Mouse (Mus musculus) Patski (cell line): Measurements from ENCODE around the gene Cbx8. TPM values are rescaled to one million over a fixed set of nuclear protein-coding genes. Genes with fewer than 3 reads are reported as not detected.

Source experiments
- ATAC-seq: fragments of 100-300 bp; one replicate; pipeline ENCODE4 v1.8.0; 2021
- CTCF ChIA-PET: fragments of 350-600 bp; sonication (Branson Sonifier 250); formaldehyde crosslinking; loops from one replicate; lab custom pipeline; 2022; ENCODE audit warnings: inconsistent platforms; lab: Charles Lee
- POLR2A ChIA-PET: fragments of 350-600 bp; sonication (Branson Sonifier 250); formaldehyde crosslinking; loops from one replicate; lab custom pipeline; 2022; ENCODE audit warnings: antibody characterized with exemption, inconsistent platforms; lab: Charles Lee
- DNase-seq: peaks from one replicate; pipeline ENCODE4 v3.0.0-alpha.2; 2011; ENCODE audit warnings: low read depth, low spot score
- H3K27me3 ChIP-seq: fragments of 371-371 bp; one replicate; pipeline ENCODE4 v1.5.1; 2021
- CTCF ChIP-seq: fragments of 100-300 bp; IDR thresholded peaks from one replicate; pipeline ENCODE4 v1.5.1; 2021
- in situ Hi-C: fragments of 300-500 bp; cut with MboI; formaldehyde crosslinking; loops from 3 replicates; pipeline ENCODE4 v1.11.1; 2018; ENCODE audit warnings: low pct_unique_long_range_greater_than_20kb, mixed read lengths
- polyA plus RNA-seq: library from polyadenylated mRNA; unstranded; gene quantifications from one replicate; pipeline ENCODE4 v1.2.3, GENCODE M21; 2021

Cbx8 gene
- polyA plus RNA-seq, 1 experiment from 2014 or later: 14.6 TPM

- DNase-seq (no peak), ATAC-seq (no peak)
- POLR2A ChIA-PET: interaction anchor here (0.6 to 2.0 kb wide), 10 partner anchors 8 to 106 kb away, joined by 3 to 16 read pairs (median 4); partner anchors contain the start of gene Cbx8
- in situ Hi-C loops: no loop called here
- TF ChIP-seq CTCF: no peak
- no peaks in the 10 kb centered on the region for H3K27me3 ChIP-seq
- CTCF ChIA-PET: interaction anchor here (1.5 to 2.4 kb wide), 3 partner anchors 33 to 106 kb away, joined by 4 to 7 read pairs (median 5); no protein-coding TSS in a partner anchor
Measured at GRCm38 (mm10) chr11:119084446-119085278, 43.9 kb upstream of the Cbx8 start.

GRCm38 (mm10) chr11:119083724-119084445 lies 43.1 kb upstream of the Cbx8 start:
- POLR2A ChIA-PET: interaction anchor here (1.2 to 1.3 kb wide), 2 partner anchors 10 to 16 kb away, joined by 3 read pairs; no protein-coding TSS in a partner anchor
- DNase-seq: no peak
- in situ Hi-C loops: no loop called here
- CTCF ChIA-PET: interaction anchor here (1.5 kb wide), 1 partner anchor 106 kb away, joined by 4 read pairs; no protein-coding TSS in a partner anchor
- no peaks in the 10 kb centered on the region for H3K27me3 ChIP-seq
- no peak for TF ChIP-seq CTCF
- no peak for ATAC-seq

- in situ Hi-C loops: no loop called here
- ChIA-PET CTCF (interaction anchor here (0.7 to 1.6 kb wide), 5 partner anchors 13 to 108 kb away, joined by 3 to 10 read pairs (median 4); no protein-coding TSS in a partner anchor), POLR2A (interaction anchor here (1.2 kb wide), 1 partner anchor 15 kb away, joined by 3 read pairs; no protein-coding TSS in a partner anchor)
- no peaks in the 10 kb centered on the region for H3K27me3 ChIP-seq
- ATAC-seq (no peak), DNase-seq (no peak)
- TF ChIP-seq CTCF: no peak
Measured at GRCm38 (mm10) chr11:119082638-119083599, 42.1 kb upstream of the Cbx8 start.

- no peak for DNase-seq
- ChIA-PET POLR2A (interaction anchor here (1.0 kb wide), 1 partner anchor 39 kb away, joined by 3 read pairs; no protein-coding TSS in a partner anchor), CTCF (interaction anchor here (0.7 to 1.6 kb wide), 5 partner anchors 12 to 109 kb away, joined by 3 to 10 read pairs (median 4); no protein-coding TSS in a partner anchor)
- in situ Hi-C loops: no loop called here
- ATAC-seq: no peak
- TF ChIP-seq CTCF: no peak
- H3K27me3 ChIP-seq: no peaks in the 10 kb centered on the region
Measured at GRCm38 (mm10) chr11:119081839-119082637, 41.3 kb upstream of the Cbx8 start.

GRCm38 (mm10) chr11:119081148-119081838 lies 40.5 kb upstream of the Cbx8 start:
- no peak for TF ChIP-seq CTCF
- ChIA-PET POLR2A (interaction anchor here (1.0 kb wide), 1 partner anchor 40 kb away, joined by 3 read pairs; no protein-coding TSS in a partner anchor), CTCF (interaction anchor here (1.3 to 1.5 kb wide), 3 partner anchors 29 to 44 kb away, joined by 3 to 10 read pairs (median 5); no protein-coding TSS in a partner anchor)
- in situ Hi-C loops: no loop called here
- H3K27me3 ChIP-seq: no peaks in the 10 kb centered on the region
- ATAC-seq (no peak), DNase-seq (no peak)

GRCm38 (mm10) chr11:119080461-119081147 lies 39.8 kb upstream of the Cbx8 start:
- in situ Hi-C loops: no loop called here
- CTCF ChIA-PET: interaction anchor here (1.1 to 1.4 kb wide), 4 partner anchors 11 to 37 kb away, joined by 3 to 4 read pairs (median 3); no protein-coding TSS in a partner anchor

GRCm38 (mm10) chr11:119079445-119079837 lies 38.7 kb upstream of the Cbx8 start:
- in situ Hi-C loops: loop anchor here (5.0 kb wide), 1 partner anchor 37 kb away; the partner anchor contains the start of gene Cbx8
- CTCF ChIA-PET: interaction anchor here (0.8 to 1.4 kb wide), 6 partner anchors 10 to 115 kb away, joined by 3 to 4 read pairs (median 3); no protein-coding TSS in a partner anchor
- no peak for DNase-seq
- POLR2A ChIA-PET: interaction anchor here (0.8 kb wide), 1 partner anchor 27 kb away, joined by 4 read pairs; no protein-coding TSS in a partner anchor
- no peaks in the 10 kb centered on the region for H3K27me3 ChIP-seq
- TF ChIP-seq CTCF: no peak
- no peak for ATAC-seq

More at GRCm38 (mm10) chr11:119080461-119081147, 39.8 kb upstream of the Cbx8 start:
- POLR2A ChIA-PET: interaction anchor here (0.7 to 1.0 kb wide), 3 partner anchors 12 to 40 kb away, joined by 3 to 4 read pairs (median 3); no protein-coding TSS in a partner anchor
- ATAC-seq: no peak
- no peak for TF ChIP-seq CTCF
- no peak for DNase-seq
- no peaks in the 10 kb centered on the region for H3K27me3 ChIP-seq
